Mouse (Mus musculus): ENCODE measurements at regions not wholly inside any gene's neighbourhood (a gene's known extent, or its start where the extent isn't known, plus 50 kb on each side); places are given as distances from the start of the nearest gene placed in this dataset.
A peak's percentile ranks its signal among the peaks of the same experiment; 100 is the strongest.

DNA sequence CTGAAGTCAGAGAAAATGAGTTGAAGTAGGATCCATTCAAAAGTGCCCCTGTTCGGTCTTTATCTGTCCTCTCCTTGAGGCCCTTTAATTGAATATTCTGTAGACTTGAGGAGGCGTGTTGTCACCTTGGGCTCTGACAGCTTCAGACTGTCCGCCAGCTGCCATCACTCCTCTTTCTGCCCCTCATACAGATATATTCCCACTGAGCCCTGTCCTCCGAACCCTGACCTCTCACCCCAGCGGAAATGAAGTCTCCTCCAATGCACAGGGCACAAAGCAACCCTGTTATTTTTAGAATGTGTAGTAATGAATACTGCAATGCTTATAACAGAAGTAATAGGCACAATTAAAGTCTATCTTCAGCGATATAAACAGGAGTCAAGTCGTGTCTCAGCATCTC is 117.4 kb upstream of the Gm14444 start:
- DNase-seq: no peak

GRCm38 (mm10) chr2:174897424-174897823 is 112.6 kb upstream of the Gm14444 start:
- peak; percentile 14 for DNase-seq

GRCm38 (mm10) chr2:174899940-174900670 is 109.9 kb upstream of the Gm14444 start:
- peak; percentile 16 for DNase-seq

- DNase-seq: peak; percentile 20
Measured at GRCm38 (mm10) chr2:174900671-174900991, 109.4 kb upstream of the Gm14444 start.

- DNase-seq: no peak
Measured at GRCm38 (mm10) chr2:174901801-174902200, 108.2 kb upstream of the Gm14444 start.

DNA sequence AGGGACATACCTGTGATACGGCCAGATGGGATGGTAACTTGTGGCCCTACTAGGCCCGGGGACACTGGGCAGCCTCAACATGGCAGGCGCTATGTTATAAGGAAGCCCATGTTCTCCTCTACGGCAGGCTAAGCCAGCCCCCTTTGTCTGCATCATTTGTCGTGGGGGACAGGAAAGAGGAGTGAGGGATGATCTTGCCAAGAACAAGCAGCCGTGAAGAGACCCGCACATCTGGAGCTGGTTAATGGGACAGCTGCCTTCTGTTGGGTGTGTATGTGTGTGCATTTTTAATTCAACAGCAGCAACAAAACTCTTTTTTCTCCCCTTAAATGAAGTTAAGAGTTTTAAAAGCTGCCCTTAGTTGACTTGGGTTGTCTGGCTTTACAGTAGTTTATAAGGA is 106.4 kb upstream of the Gm14444 start:
- no peak for DNase-seq

- DNase-seq: no peak
Measured at GRCm38 (mm10) chr2:174905865-174906639, 104.0 kb upstream of the Gm14444 start.

- no peak for DNase-seq
Measured at GRCm38 (mm10) chr2:174917146-174917905, 92.7 kb upstream of the Gm14444 start.

- DNase-seq: no peak
Measured at GRCm38 (mm10) chr2:174917975-174918374, 92.1 kb upstream of the Gm14444 start.

GRCm38 (mm10) chr2:174922208-174922607 is 87.8 kb upstream of the Gm14444 start:
- no peak for DNase-seq

DNA sequence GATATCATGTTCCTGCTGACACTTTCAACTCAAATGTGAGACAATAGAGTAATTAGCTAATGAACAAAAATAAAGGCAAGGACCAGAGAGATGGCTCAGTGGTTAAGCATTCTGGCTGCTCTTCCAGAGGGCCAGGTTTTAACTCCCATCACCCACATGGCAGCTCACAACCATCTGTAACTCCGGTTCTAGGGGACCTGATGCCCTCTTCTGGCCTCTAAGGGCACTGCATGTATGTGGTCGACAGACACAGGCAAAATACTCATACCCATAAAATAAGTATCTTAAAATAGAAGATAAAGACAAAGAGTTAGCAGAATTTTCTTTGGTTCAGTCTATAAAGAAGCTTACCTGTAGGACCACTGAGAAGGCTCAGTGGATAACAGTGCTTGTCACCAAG is 80.3 kb upstream of the Gm14444 start:
- no peak for DNase-seq

- DNase-seq: peak; percentile 70
Measured at GRCm38 (mm10) chr2:174932137-174933012, 77.7 kb upstream of the Gm14444 start.

DNA sequence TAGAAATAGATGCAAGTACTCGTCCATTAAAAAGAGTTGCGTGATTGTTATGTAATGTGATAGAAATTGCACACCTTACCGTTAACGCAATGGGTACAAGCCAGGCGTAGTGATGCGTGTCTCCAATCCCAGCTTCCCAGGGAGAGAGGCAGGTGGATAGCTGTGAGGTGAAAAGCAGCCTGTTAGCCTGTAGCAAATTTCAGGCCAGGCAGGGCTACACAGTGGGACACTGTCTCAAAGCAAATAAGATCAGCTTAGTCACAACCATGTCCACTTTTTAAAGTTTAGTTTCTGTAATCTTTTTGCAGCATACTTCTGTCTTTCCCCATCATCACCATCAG is 77.1 kb upstream of the Gm14444 start:
- no peak for DNase-seq

GRCm38 (mm10) chr2:174936665-174937064 is 73.4 kb upstream of the Gm14444 start:
- DNase-seq: no peak

- no peak for DNase-seq
Measured at GRCm38 (mm10) chr2:174937930-174938329, 72.1 kb upstream of the Gm14444 start.

- no peak for DNase-seq
Measured at GRCm38 (mm10) chr2:174942221-174942620, 67.8 kb upstream of the Gm14444 start.

DNA sequence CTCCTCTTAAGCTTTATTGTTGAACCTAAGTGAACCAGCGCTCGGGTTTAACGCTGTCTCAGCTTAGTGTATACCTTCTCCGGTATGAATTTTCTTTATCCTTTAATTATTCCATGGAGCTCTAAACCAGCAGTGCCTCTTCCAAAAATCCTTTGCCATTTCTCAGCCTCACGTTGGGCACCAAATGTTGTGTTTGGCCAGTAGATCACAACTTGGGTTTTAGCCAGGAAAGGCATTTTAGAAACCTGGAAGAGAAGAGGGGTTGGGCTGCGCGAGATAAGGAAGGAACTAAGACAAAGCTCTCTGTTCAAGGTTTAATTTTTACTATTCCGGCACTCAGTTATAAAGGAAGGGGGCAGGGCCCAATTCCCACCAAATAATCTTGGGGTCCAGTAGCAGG is 61.9 kb upstream of the Gm14444 start:
- DNase-seq: no peak

Measured in gastrocnemius, postnatal 25 days (tissue).